Mouse (Mus musculus): ENCODE results near the gene Zfp280c. TPM values are rescaled to one million over a fixed set of nuclear protein-coding genes. Genes with fewer than 3 reads are reported as not detected.

Gene Zfp280c
- polyA plus RNA-seq (2012; rRNA removed), result 0.55 and 0.76 TPM in 2 replicates

DNA sequence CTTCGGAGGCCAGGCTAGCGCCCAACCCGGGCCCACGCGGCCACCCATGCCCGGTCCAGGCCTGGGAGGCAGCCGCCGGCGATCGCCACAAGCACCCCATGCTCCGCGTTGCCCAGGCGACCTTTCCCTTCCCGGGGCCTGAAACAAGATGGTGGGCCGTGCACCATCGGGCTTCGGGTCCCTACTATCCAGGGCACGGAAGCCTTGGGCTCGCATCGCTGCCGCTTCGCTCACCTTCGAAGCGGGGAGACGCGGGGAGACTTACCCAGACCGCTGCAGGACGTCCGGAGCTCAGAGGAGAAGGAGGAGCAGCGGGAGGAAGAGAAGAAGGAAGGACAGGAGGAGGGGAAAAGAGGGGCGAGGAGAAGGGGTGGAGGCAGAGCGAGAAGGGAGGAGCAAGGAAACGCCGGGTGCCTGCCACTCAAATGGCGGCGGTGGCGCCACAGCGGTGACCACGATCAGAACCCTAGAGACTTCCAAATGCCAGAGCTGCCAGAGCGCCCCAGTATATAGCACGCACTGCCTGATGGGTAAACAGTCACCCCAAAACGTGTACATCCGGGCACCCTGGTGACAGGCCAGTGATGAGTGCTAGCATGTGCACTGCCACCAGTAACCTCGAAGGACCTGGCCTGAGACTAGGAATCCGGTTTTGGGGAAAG, at the start of gene Zfp280c:
TSS of gene Zfp280c (minus strand) at position 406 of the 662 bp plus-strand sequence.

GRCm38 (mm10) chrX:48623379-48624053, 29.2 kb upstream of the Zfp280c start, which contains the start of gene Slc25a14:
Gene Slc25a14, plus strand, starts transcription at chrX:48623413.

GRCm38 (mm10) chrX:48518808-48519548, 75.3 kb downstream of the Zfp280c start, which contains the start of gene Rab33a:
Gene Rab33a, plus strand, starts transcription at chrX:48519285.

DNA sequence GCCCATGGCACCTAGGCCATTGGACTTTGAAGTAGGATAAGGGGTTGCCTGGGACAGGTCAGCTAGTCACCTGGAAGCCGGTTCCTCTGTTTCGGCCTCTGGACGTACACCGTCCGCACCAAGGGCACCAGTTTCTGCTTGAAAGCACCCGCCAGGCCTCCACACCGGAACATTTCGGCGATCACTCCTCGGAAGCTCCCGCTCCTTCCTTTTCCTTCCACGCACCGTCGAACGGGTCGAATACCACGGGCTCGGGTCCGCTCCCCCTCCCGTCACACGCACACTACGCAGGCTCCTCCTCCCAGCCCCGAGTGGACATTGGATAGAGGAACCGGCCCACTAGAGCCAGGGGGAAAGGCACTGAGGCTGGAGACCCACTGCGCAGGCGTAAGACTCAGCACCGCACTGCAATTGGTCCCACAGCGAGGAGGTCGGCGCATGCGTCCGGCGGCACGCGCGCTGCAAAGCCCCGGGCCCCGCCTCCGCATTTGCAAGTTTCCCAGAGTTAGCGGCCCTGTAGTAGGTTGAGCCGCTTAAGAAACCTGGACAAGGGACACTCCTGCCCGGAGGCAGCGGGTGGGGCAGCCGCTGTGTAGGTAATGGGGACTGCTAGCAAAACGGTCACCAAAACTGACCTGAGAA, 81.0 kb downstream of the Zfp280c start, which contains the start of gene Aifm1:
TSS of gene Aifm1 (minus strand) at position 398 of the 642 bp plus-strand sequence.

Other genes starting within 250 kb of the Zfp280c start
- gene Elf4, start 131.4 kb downstream of the Zfp280c start, polyA plus RNA-seq (2012; rRNA removed), result 28.8 and 31.5 TPM in 2 replicates
- 8.5 and 9.2 TPM in 2 replicates for gene Aifm1, start 80.9 kb downstream of the Zfp280c start, polyA plus RNA-seq (2012; rRNA removed)
- gene Rab33a, start 75.2 kb downstream of the Zfp280c start, polyA plus RNA-seq (2012; rRNA removed), result 0.83 and 1.4 TPM in 2 replicates
- 2.0 and 2.3 TPM in 2 replicates for gene Slc25a14, start 28.9 kb upstream of the Zfp280c start, polyA plus RNA-seq (2012; rRNA removed)
- 0.52 and 0.88 TPM in 2 replicates for gene Gpr119, start 80.0 kb upstream of the Zfp280c start, polyA plus RNA-seq (2012; rRNA removed)
- gene Rbmx2, start 100.5 kb upstream of the Zfp280c start, polyA plus RNA-seq (2012; rRNA removed), result 0.48 and 0.72 TPM in 2 replicates